Mouse (Mus musculus) activated CD4-positive, CD25-positive, alpha-beta regulatory T cell, adult 9 weeks (primary cell): ENCODE data around the gene Olfr1156. TPM values are rescaled to one million over a fixed set of nuclear protein-coding genes. Genes with fewer than 3 reads are reported as not detected.

ENCODE experiments used
- polyA plus RNA-seq: library from polyadenylated mRNA; unstranded; fragments of 100-300 nt; shearing (Covaris generic); gene quantifications from one replicate; pipeline ENCODE4 v1.2.1, GENCODE M21; 2017

Gene Olfr1156
- polyA plus RNA-seq = 0.20 TPM

DNA sequence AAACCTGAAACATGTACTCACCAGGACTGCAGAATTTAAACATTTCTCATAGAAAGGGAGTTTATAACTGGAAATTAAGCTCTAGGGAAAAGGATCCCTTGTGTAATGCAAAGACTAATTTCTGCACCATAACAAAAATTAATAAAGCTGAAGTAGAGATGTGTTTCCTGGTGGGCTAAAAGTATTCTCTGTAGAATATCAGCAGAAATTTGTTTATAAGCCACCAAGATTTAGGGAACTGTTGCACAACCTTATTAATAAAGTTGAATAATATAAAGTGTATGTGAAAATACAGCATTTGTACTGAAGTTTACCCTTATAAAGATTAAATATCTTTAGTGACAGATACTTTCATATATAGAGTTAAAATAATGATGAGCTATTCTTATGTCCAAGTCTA lies at the start of gene Olfr1156:
TSS of gene Olfr1156 (minus strand) at position 101 of the 400 bp plus-strand sequence.

DNA sequence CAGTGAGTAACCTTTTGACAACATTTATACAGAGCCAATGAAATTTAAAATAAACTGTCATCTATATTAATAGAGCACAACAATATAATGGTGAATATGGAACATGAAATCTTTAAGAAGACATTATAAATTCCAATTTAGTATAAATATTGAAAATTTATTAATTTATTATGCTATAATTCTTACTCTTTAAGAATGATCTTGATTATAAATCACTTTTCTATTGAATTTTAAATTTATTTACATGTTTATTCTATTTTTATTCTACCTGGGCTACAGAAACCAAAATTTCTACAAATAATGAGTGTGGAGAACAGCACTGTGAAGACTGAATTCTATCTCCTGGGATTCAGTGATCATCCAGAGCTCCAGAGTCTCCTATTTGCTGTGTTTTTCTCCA lies 36.9 kb upstream of the Olfr1156 start, which contains the start of gene Olfr1158:
TSS of gene Olfr1158 (plus strand) at position 301 of the 400 bp plus-strand sequence.

DNA sequence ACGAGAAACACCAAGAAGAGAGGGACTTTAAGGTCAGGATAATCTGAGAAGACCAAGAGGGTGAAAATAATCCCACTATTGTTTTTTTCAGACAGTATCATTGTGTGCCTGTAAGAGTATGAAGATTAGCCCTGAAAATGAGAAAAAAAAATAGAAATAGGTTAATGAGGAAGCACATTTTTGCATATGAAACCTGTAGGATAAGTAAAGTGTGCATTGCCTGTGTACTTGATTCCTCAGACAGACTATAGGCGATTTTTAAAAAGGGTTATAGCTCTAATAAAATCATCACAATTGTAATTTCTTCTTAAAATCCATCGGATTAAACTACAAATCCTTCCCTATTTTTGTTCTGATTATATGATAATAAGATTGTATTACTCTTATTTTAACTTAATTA lies 21.7 kb upstream of the Olfr1156 start, which contains the start of gene Olfr74:
TSS of gene Olfr74 (minus strand) at position 101 of the 400 bp plus-strand sequence.

DNA sequence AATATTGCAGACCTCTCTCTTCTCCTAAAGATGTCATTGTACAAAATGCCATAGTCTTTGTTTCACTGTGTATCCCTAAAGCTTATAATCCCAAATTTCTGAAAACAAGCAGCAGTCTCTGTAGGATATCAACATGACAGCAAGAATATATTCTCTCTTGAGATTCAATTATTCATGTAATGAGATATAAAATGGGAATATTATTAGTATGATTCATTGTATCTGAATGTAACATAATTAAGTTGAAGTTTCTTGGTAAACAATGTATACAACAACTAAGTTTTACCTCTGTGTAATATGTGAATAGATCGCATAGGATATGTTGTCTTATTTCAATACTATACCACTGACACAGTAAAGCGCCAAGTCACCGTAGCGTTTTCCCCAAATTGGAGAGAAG lies 15.3 kb upstream of the Olfr1156 start, which contains the start of gene Olfr1157:
TSS of gene Olfr1157 (minus strand) at position 101 of the 400 bp plus-strand sequence.

DNA sequence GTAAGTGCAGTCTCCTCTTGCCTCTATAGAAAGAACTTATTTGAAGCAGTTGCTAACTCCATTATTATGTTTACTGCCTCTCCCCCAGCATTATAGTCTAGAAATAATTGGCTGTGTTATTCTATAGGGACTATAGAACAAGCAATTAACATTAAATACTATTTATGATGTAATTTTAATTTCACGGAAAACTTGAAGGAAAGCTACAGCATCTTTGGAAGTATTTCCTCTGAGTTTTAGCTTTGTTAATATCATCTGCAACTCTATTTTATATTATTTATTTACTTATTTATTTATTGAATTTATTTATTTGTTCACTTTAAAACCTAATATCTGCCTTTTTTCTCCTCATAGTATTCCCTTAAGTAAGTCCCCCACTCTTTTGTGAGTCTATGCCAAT lies 7.9 kb downstream of the Olfr1156 start, which contains the start of gene Olfr1155:
TSS of gene Olfr1155 (minus strand) at position 101 of the 400 bp plus-strand sequence.

DNA sequence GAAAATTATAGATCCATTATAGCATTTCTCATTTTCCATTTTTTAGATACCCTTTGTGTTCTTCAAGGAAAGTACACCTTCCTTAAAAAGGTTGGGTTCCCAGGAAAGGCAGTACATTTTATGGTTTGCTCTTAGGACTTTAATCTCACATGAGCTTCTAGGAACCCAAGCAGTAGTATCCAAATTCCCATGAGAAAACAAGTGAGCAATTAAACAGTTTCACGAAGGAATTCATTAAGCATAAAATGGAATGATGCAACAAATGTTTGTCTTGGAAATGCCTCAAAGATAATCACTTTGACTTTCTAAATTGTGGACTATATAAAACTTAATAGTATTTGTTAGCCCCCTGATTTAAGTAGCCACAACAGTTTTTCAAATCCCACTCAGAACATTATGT lies 47.8 kb downstream of the Olfr1156 start, which contains the start of gene Olfr1154:
TSS of gene Olfr1154 (minus strand) at position 101 of the 400 bp plus-strand sequence.

Other genes with a start within 250 kb of the Olfr1156 start
- not detected for gene Olfr1137, start 239.9 kb downstream of the Olfr1156 start, polyA plus RNA-seq
- not detected for gene Olfr1138, start 213.1 kb downstream of the Olfr1156 start, polyA plus RNA-seq
- not detected for gene Olfr1140, start 209.3 kb downstream of the Olfr1156 start, polyA plus RNA-seq
- gene Olfr1141, start 199.1 kb downstream of the Olfr1156 start, polyA plus RNA-seq = not detected
- gene Olfr152, start 173.6 kb downstream of the Olfr1156 start, polyA plus RNA-seq = not detected
- not detected for gene Olfr1143, start 152.5 kb downstream of the Olfr1156 start, polyA plus RNA-seq
- gene Olfr1145, start 143.3 kb downstream of the Olfr1156 start, polyA plus RNA-seq = not detected
- not detected for gene Olfr1148, start 122.6 kb downstream of the Olfr1156 start, polyA plus RNA-seq
- not detected for gene Olfr1150-ps1, start 109.1 kb downstream of the Olfr1156 start, polyA plus RNA-seq
- gene Olfr1151, start 97.2 kb downstream of the Olfr1156 start, polyA plus RNA-seq = not detected
- not detected for gene Olfr1152, start 86.6 kb downstream of the Olfr1156 start, polyA plus RNA-seq
- gene Olfr1153, start 58.1 kb downstream of the Olfr1156 start, polyA plus RNA-seq = not detected
- not detected for gene Olfr1154, start 47.9 kb downstream of the Olfr1156 start, polyA plus RNA-seq
- gene Olfr1155, start 8.0 kb downstream of the Olfr1156 start, polyA plus RNA-seq = not detected
- gene Olfr1157, start 15.2 kb upstream of the Olfr1156 start, polyA plus RNA-seq = not detected
- not detected for gene Olfr74, start 21.6 kb upstream of the Olfr1156 start, polyA plus RNA-seq
- gene Olfr1158, start 37.0 kb upstream of the Olfr1156 start, polyA plus RNA-seq = not detected
- gene Olfr1160, start 55.2 kb upstream of the Olfr1156 start, polyA plus RNA-seq = not detected
- gene Olfr1161, start 69.7 kb upstream of the Olfr1156 start, polyA plus RNA-seq = not detected
- not detected for gene Olfr73, start 84.6 kb upstream of the Olfr1156 start, polyA plus RNA-seq
- not detected for gene Olfr1162, start 98.0 kb upstream of the Olfr1156 start, polyA plus RNA-seq
- gene Olfr1163, start 118.7 kb upstream of the Olfr1156 start, polyA plus RNA-seq = not detected
- not detected for gene Olfr1164, start 140.9 kb upstream of the Olfr1156 start, polyA plus RNA-seq
- not detected for gene Olfr1166, start 175.2 kb upstream of the Olfr1156 start, polyA plus RNA-seq
- gene Olfr1167, start 202.1 kb upstream of the Olfr1156 start, polyA plus RNA-seq = not detected
- gene Olfr1168, start 228.8 kb upstream of the Olfr1156 start, polyA plus RNA-seq = not detected